20 mouse cellular contexts compared by ENCODE assay signal in the genomic region with DNA sequence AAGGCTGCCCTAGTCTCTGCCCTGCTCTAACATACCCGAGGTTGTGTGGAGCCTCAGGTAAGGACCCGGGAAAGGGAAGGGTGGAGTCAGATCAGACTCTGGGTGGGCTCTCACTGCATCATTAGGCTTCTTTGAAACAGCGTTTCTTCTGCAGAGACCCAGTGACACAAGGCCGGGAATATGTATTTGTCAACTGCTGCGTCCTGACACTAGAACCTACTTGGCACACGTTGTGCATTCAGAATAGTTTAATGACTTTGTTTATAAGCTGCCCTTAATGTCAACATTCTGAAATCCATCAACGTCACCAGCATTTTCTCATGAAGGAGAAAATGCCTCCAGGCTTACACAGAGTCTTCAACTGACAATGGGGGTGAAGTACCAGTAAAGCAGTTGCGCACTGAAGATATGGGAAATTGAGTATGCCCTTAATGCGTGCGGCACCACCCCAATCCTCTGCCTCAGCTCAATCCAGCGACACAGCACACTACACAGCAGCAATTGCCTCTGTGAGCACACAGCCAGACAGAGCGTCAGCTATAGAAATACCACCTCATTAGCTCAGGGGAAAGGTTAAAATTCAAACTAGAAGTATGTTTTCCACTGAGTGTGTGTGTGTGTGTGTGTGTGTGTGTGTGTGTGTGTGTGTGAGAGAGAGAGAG.
DNase-seq lines count a peak whose midpoint lies in the region; ATAC-seq and TF ChIP-seq lines count a peak whose summit lies in the region.
"Had no signal": no experiment of that assay in that cellular context is flagged by ENCODE, and none has a peak within 500 bp of the region (broad histone marks: within the 10 kb centered on the region; RNA-seq: fewer than 3 reads in every experiment).

No protein-coding gene starts in this region.

- no peaks in the 10 kb centered on the region for H3K9me3 ChIP-seq in forebrain, embryonic 10.5 days
- no peaks in the 10 kb centered on the region for H3K9me3 ChIP-seq in forebrain, embryonic 14.5 days (replicated peaks; ENCODE audit: control insufficient read depth, low read length)
- H3K9me3 ChIP-seq in kidney, postnatal 0 days (replicated peaks; ENCODE audit: low read length), result no peaks in the 10 kb centered on the region
- no peaks in the 10 kb centered on the region for H3K9me3 ChIP-seq in lung, postnatal 0 days (ENCODE audit: low read length)
- no peaks in the 10 kb centered on the region for H3K9me3 ChIP-seq in stomach, postnatal 0 days (ENCODE audit: control insufficient read depth, low read length)
- H3K9me3 ChIP-seq: embryonic facial prominence, embryonic 15.5 days; limb, embryonic 13.5 days; liver, embryonic 13.5 days; midbrain, embryonic 12.5 days; stomach, embryonic 15.5 days had no signal

- H3K36me3 ChIP-seq in forebrain, embryonic 10.5 days (replicated peaks), result no peaks in the 10 kb centered on the region
- H3K36me3 ChIP-seq in forebrain, embryonic 14.5 days (ENCODE audit: control insufficient read depth, insufficient read depth, low read length), result no peaks in the 10 kb centered on the region
- no peaks in the 10 kb centered on the region for H3K36me3 ChIP-seq in kidney, postnatal 0 days (ENCODE audit: insufficient read depth, low read length)
- H3K36me3 ChIP-seq in kidney, adult 2 months (ENCODE audit: control insufficient read depth, insufficient read depth, low read length), result no peaks in the 10 kb centered on the region
- no peaks in the 10 kb centered on the region for H3K36me3 ChIP-seq in lung, postnatal 0 days (ENCODE audit: insufficient read depth, low read length)
- no peaks in the 10 kb centered on the region for H3K36me3 ChIP-seq in stomach, postnatal 0 days (ENCODE audit: control insufficient read depth, insufficient read depth, low read length)
- H3K36me3 ChIP-seq: embryonic facial prominence, embryonic 15.5 days; limb, embryonic 13.5 days; liver, embryonic 13.5 days; midbrain, embryonic 12.5 days; stomach, embryonic 15.5 days had no signal

- WGBS in forebrain, embryonic 10.5 days, result 85% methylated on average over 12 of the region's 12 CpGs
- WGBS in forebrain, embryonic 14.5 days, result 73% methylated on average over 12 of the region's 12 CpGs
- WGBS in kidney, postnatal 0 days, result 40% methylated on average over 12 of the region's 12 CpGs
- 48% methylated on average over 12 of the region's 12 CpGs for WGBS in kidney, adult 2 months
- 28% methylated on average over 12 of the region's 12 CpGs for WGBS in lung, postnatal 0 days
- WGBS in lung, adult 2 months, result 28% methylated on average over 12 of the region's 12 CpGs
- WGBS in stomach, postnatal 0 days, result 27% methylated on average over 12 of the region's 12 CpGs

- H3K9ac ChIP-seq in forebrain, embryonic 14.5 days (ENCODE audit: low read length), result no peak overlapping the region
- no peak overlapping the region for H3K9ac ChIP-seq in kidney, postnatal 0 days (ENCODE audit: low read depth, low read length)
- no peak overlapping the region for H3K9ac ChIP-seq in lung, postnatal 0 days (replicated peaks; ENCODE audit: low read depth)
- no peak overlapping the region for H3K9ac ChIP-seq in stomach, postnatal 0 days (ENCODE audit: low read length)
- H3K9ac ChIP-seq: embryonic facial prominence, embryonic 15.5 days; forebrain, postnatal 0 days; limb, embryonic 13.5 days; liver, embryonic 13.5 days; midbrain, embryonic 12.5 days; stomach, embryonic 15.5 days had no signal

- TF ChIP-seq CTCF in kidney, postnatal 0 days (IDR thresholded peaks at IDR 0.05; ENCODE audit: low read depth), result no peak
- TF ChIP-seq CTCF in kidney, adult 2 months (conservative IDR thresholded peaks at IDR 0.05; ENCODE audit: insufficient read depth, insufficient read length, low read depth, low read length), result no peak
- no peak for TF ChIP-seq CTCF in lung, postnatal 0 days (IDR thresholded peaks at IDR 0.05)
- TF ChIP-seq CTCF in lung, adult 2 months (IDR thresholded peaks at IDR 0.05; ENCODE audit: insufficient read depth, low read length), result no peak
- no peak for TF ChIP-seq CTCF in stomach, postnatal 0 days (IDR thresholded peaks at IDR 0.05; ENCODE audit: low read depth)

- H3K27me3 ChIP-seq in forebrain, embryonic 10.5 days (ENCODE audit: poor library complexity, severe bottlenecking), result no peaks in the 10 kb centered on the region
- H3K27me3 ChIP-seq in forebrain, embryonic 14.5 days (replicated peaks; ENCODE audit: control insufficient read depth, insufficient read depth, low read length), result no peaks in the 10 kb centered on the region
- H3K27me3 ChIP-seq in kidney, postnatal 0 days (ENCODE audit: insufficient read depth, low read length), result no peaks in the 10 kb centered on the region
- no peaks in the 10 kb centered on the region for H3K27me3 ChIP-seq in kidney, adult 2 months (replicated peaks; ENCODE audit: control insufficient read depth, insufficient read depth, low read length)
- H3K27me3 ChIP-seq in lung, postnatal 0 days (replicated peaks; ENCODE audit: insufficient read depth, low read length), result no peaks in the 10 kb centered on the region
- no peaks in the 10 kb centered on the region for H3K27me3 ChIP-seq in stomach, postnatal 0 days (ENCODE audit: control insufficient read depth, insufficient read depth, low read length)
- H3K27me3 ChIP-seq: embryonic facial prominence, embryonic 15.5 days; limb, embryonic 13.5 days; liver, embryonic 13.5 days; midbrain, embryonic 12.5 days; stomach, embryonic 15.5 days had no signal

- no peak overlapping the region for H3K4me3 ChIP-seq in forebrain, embryonic 10.5 days
- H3K4me3 ChIP-seq in forebrain, embryonic 14.5 days (ENCODE audit: low read depth, low read length), result no peak overlapping the region
- H3K4me3 ChIP-seq in kidney, postnatal 0 days (replicated peaks; ENCODE audit: low read depth, low read length), result no peak overlapping the region
- H3K4me3 ChIP-seq in kidney, adult 2 months (ENCODE audit: insufficient read depth, low read depth, low read length), result no peak overlapping the region
- no peak overlapping the region for H3K4me3 ChIP-seq in lung, postnatal 0 days (ENCODE audit: low read depth, low read length)
- no peak overlapping the region for H3K4me3 ChIP-seq in lung, adult 2 months (replicated peaks; ENCODE audit: extremely low read depth, low read depth, low read length)
- no peak overlapping the region for H3K4me3 ChIP-seq in stomach, postnatal 0 days (ENCODE audit: low read depth, low read length)
- H3K4me3 ChIP-seq: embryonic facial prominence, embryonic 15.5 days; limb, embryonic 13.5 days; liver, embryonic 13.5 days; midbrain, embryonic 12.5 days; stomach, embryonic 15.5 days had no signal

- no peak overlapping the region for H3K4me2 ChIP-seq in forebrain, embryonic 14.5 days (ENCODE audit: low read length)
- H3K4me2 ChIP-seq in kidney, postnatal 0 days (ENCODE audit: low read length), result no peak overlapping the region
- no peak overlapping the region for H3K4me2 ChIP-seq in lung, postnatal 0 days (replicated peaks; ENCODE audit: low read depth, low read length)
- H3K4me2 ChIP-seq in stomach, postnatal 0 days (replicated peaks; ENCODE audit: low read depth), result no peak overlapping the region
- H3K4me2 ChIP-seq: embryonic facial prominence, embryonic 15.5 days; limb, embryonic 13.5 days; liver, embryonic 13.5 days; midbrain, embryonic 12.5 days; stomach, embryonic 15.5 days had no signal

- H3K4me1 ChIP-seq in forebrain, embryonic 10.5 days, result peaks cover 14% of the 10 kb centered on the region
- no peaks in the 10 kb centered on the region for H3K4me1 ChIP-seq in forebrain, embryonic 14.5 days (ENCODE audit: control insufficient read depth, insufficient read depth, low read length)
- H3K4me1 ChIP-seq in kidney, postnatal 0 days (replicated peaks; ENCODE audit: insufficient read depth, low read length), result 0 out of 2 replicates have a peak, but pooled peaks cover 4% of the 10 kb centered on the region
- H3K4me1 ChIP-seq in kidney, adult 2 months (ENCODE audit: control insufficient read depth, insufficient read depth, low read length), result no peaks in the 10 kb centered on the region
- no peaks in the 10 kb centered on the region for H3K4me1 ChIP-seq in lung, postnatal 0 days (ENCODE audit: insufficient read depth, low read depth, low read length)
- H3K4me1 ChIP-seq in lung, adult 2 months (ENCODE audit: control insufficient read depth, insufficient read depth, low read length), result peaks cover 9% of the 10 kb centered on the region
- no peaks in the 10 kb centered on the region for H3K4me1 ChIP-seq in stomach, postnatal 0 days (replicated peaks; ENCODE audit: control insufficient read depth, insufficient read depth)
- H3K4me1 ChIP-seq: liver, embryonic 13.5 days had no signal

- no peak for ATAC-seq in forebrain, embryonic 14.5 days
- no peak for ATAC-seq in kidney, postnatal 0 days (replicated peaks; ENCODE audit: low FRiP score, low read depth)
- ATAC-seq in lung, postnatal 0 days, result peak; percentile 78
- ATAC-seq in stomach, postnatal 0 days (ENCODE audit: low FRiP score, low TSS enrichment), result peak; percentile 20; the same call in 1 of the 2 replicates
- ATAC-seq: forebrain, postnatal 0 days; inflammation-experienced regulatory T-cells, adult 6 months had no signal

- no peak for TF ChIP-seq POLR2A in kidney, adult 2 months (IDR thresholded peaks at IDR 0.05; ENCODE audit: low read depth, low read length)
- TF ChIP-seq POLR2A in lung, adult 2 months (IDR thresholded peaks at IDR 0.05; ENCODE audit: borderline replicate concordance, extremely low read depth, low read depth, low read length), result no peak

- 0 out of 2 replicates have a peak overlapping the region, but pooled peaks have one; percentile 17 for H3K27ac ChIP-seq in forebrain, embryonic 10.5 days
- no peak overlapping the region for H3K27ac ChIP-seq in forebrain, embryonic 14.5 days (ENCODE audit: low read depth, low read length)
- no peak overlapping the region for H3K27ac ChIP-seq in kidney, postnatal 0 days
- H3K27ac ChIP-seq in kidney, adult 2 months (ENCODE audit: insufficient read depth, low read depth, low read length), result no peak overlapping the region
- H3K27ac ChIP-seq in lung, postnatal 0 days (ENCODE audit: low read length), result peak overlapping the region; percentile 33
- no peak overlapping the region for H3K27ac ChIP-seq in stomach, postnatal 0 days (replicated peaks)
- H3K27ac ChIP-seq: embryonic facial prominence, embryonic 15.5 days; limb, embryonic 13.5 days; liver, embryonic 13.5 days; midbrain, embryonic 12.5 days; stomach, embryonic 15.5 days had no signal

- peak; percentile 46; the same call in 1 of the 2 replicates for TF ChIP-seq EP300 in lung, postnatal 0 days (IDR thresholded peaks at IDR 0.05)
- TF ChIP-seq EP300 in stomach, postnatal 0 days (optimal IDR thresholded peaks at IDR 0.05), result no peak

- DNase-seq in forebrain, embryonic 10.5 days (ENCODE audit: extremely low spot score, low spot score), result no peak
- DNase-seq in forebrain, embryonic 14.5 days (ENCODE audit: low spot score), result no peak
- peak; percentile 61 for DNase-seq in kidney, postnatal 0 days (ENCODE audit: low spot score)
- DNase-seq in kidney, adult 2 months, result no peak
- DNase-seq in lung, postnatal 0 days (ENCODE audit: low spot score), result peak; percentile 90
- DNase-seq in lung, adult 2 months, result no peak
- no peak for DNase-seq in stomach, postnatal 0 days (ENCODE audit: low spot score)
- no peak for DNase-seq in frontal cortex, postnatal 25 days (ENCODE audit: low spot score in 2 of 2)
- DNase-seq: adrenal gland, postnatal 14 days; cerebellum, adult 9-10 months; forebrain, postnatal 0 days; gastrocnemius, postnatal 25 days; heart, adult 18-20 months; kidney, adult 18-20 months; liver, embryonic 13.5 days had no signal

Comparison
In these comparisons a context has a peak if more than half of its experiments do, and no peak if none do; other contexts are left out.
1. DNase-seq: peak in kidney, postnatal 0 days (single experiment) and lung, postnatal 0 days (single experiment); none in forebrain, embryonic 10.5 days (single experiment), forebrain, embryonic 14.5 days (single experiment), kidney, adult 2 months (single experiment), lung, adult 2 months (single experiment), stomach, postnatal 0 days (single experiment) and frontal cortex, postnatal 25 days (0 of 2).
2. H3K27ac ChIP-seq: peak in forebrain, embryonic 10.5 days (single experiment) and lung, postnatal 0 days (single experiment); none in forebrain, embryonic 14.5 days (single experiment), kidney, postnatal 0 days (single experiment), kidney, adult 2 months (single experiment) and stomach, postnatal 0 days (single experiment).
3. ATAC-seq: peak in lung, postnatal 0 days (single experiment) and stomach, postnatal 0 days (single experiment); none in forebrain, embryonic 14.5 days (single experiment) and kidney, postnatal 0 days (single experiment).